Comparison of ENCODE assay signal across 24 mouse cellular contexts in genomic region chr1:38547685-38548084, GRCm38 (mm10).
DNase-seq lines count a peak whose midpoint lies in the region; ATAC-seq and TF ChIP-seq lines count a peak whose summit lies in the region.
"Had no signal": no experiment of that assay in that cellular context is flagged by ENCODE, and none has a peak within 500 bp of the region (broad histone marks: within the 10 kb centered on the region; RNA-seq: fewer than 3 reads in every experiment).

No protein-coding gene starts in this region.

- intact Hi-C loops in heart, postnatal 10 days (cut with DNase I): no loop called here

- H3K9ac ChIP-seq in stomach, postnatal 0 days (ENCODE audit: low read length): no peak overlapping the region
- H3K9ac ChIP-seq: embryonic facial prominence, embryonic 13.5 days; forebrain, postnatal 0 days; hindbrain, embryonic 12.5 days; hindbrain, embryonic 15.5 days had no signal

- H3K36me3 ChIP-seq in heart, embryonic 10.5 days: no peaks in the 10 kb centered on the region
- H3K36me3 ChIP-seq in stomach, postnatal 0 days (ENCODE audit: control insufficient read depth, insufficient read depth, low read length): no peaks in the 10 kb centered on the region
- H3K36me3 ChIP-seq: embryonic facial prominence, embryonic 13.5 days; hindbrain, embryonic 12.5 days; hindbrain, embryonic 15.5 days had no signal

- peaks cover 57% of the 10 kb centered on the region for H3K4me1 ChIP-seq in heart, embryonic 10.5 days
- H3K4me1 ChIP-seq in stomach, postnatal 0 days (replicated peaks; ENCODE audit: control insufficient read depth, insufficient read depth): 0 out of 2 replicates have a peak, but pooled peaks cover 2% of the 10 kb centered on the region

- 0 out of 2 replicates have a peak overlapping the region, but pooled peaks have one; percentile 12 for H3K27ac ChIP-seq in heart, embryonic 10.5 days
- no peak overlapping the region for H3K27ac ChIP-seq in stomach, postnatal 0 days (replicated peaks)
- H3K27ac ChIP-seq: embryonic facial prominence, embryonic 13.5 days; heart, adult 2 months; hindbrain, embryonic 15.5 days had no signal

- no peaks in the 10 kb centered on the region for H3K27me3 ChIP-seq in heart, embryonic 10.5 days (ENCODE audit: insufficient read depth, poor library complexity, severe bottlenecking)
- H3K27me3 ChIP-seq in stomach, postnatal 0 days (ENCODE audit: control insufficient read depth, insufficient read depth, low read length): no peaks in the 10 kb centered on the region
- H3K27me3 ChIP-seq: embryonic facial prominence, embryonic 13.5 days; hindbrain, embryonic 12.5 days; hindbrain, embryonic 15.5 days had no signal

- H3K4me3 ChIP-seq in heart, embryonic 10.5 days: no peak overlapping the region
- no peak overlapping the region for H3K4me3 ChIP-seq in stomach, postnatal 0 days (ENCODE audit: low read depth, low read length)
- H3K4me3 ChIP-seq: embryonic facial prominence, embryonic 13.5 days; heart, adult 2 months; hindbrain, embryonic 12.5 days; hindbrain, embryonic 15.5 days had no signal

- ATAC-seq in stomach, postnatal 0 days (ENCODE audit: low FRiP score, low TSS enrichment): 0 out of 2 replicates have a peak, but pooled peaks have one; percentile 18
- ATAC-seq in inflammation-experienced regulatory T-cells, adult 6 months: no peak
- ATAC-seq: forebrain, embryonic 14.5 days; forebrain, postnatal 0 days; intestine, embryonic 16.5 days had no signal

- no peak for TF ChIP-seq CTCF in stomach, postnatal 0 days (IDR thresholded peaks at IDR 0.05; ENCODE audit: low read depth)

- H3K4me2 ChIP-seq in stomach, postnatal 0 days (replicated peaks; ENCODE audit: low read depth): no peak overlapping the region
- H3K4me2 ChIP-seq: embryonic facial prominence, embryonic 13.5 days; heart, embryonic 11.5 days; hindbrain, embryonic 12.5 days; hindbrain, embryonic 15.5 days had no signal

- WGBS in heart, embryonic 10.5 days: 80% methylated on average over 9 of the region's 9 CpGs
- WGBS in stomach, postnatal 0 days: 83% methylated on average over 9 of the region's 9 CpGs

- DNase-seq in heart, embryonic 10.5 days (ENCODE audit: low spot score): no peak
- DNase-seq in heart, postnatal 10 days: no peak
- DNase-seq in 3T3-L1 (ENCODE audit: low read depth, low spot score) (peak; percentile 60), 416B (ENCODE audit: low read depth) (peak; percentile 31)
- DNase-seq in stomach, postnatal 0 days (ENCODE audit: low spot score): no peak
- DNase-seq: adrenal gland, adult 2 months; adrenal gland, postnatal 14 days; B cell, adult 2 months; cerebellum, adult 11 months; cerebellum, adult 2 months; cerebellum, adult 9-11 months; cerebellum, postnatal 25 days; forebrain, postnatal 0 days; gastrocnemius, postnatal 25 days; heart, adult 2 months; heart, postnatal 4 days; kidney, adult 18-20 months had no signal

- H3K9me3 ChIP-seq in heart, embryonic 10.5 days: no peaks in the 10 kb centered on the region
- H3K9me3 ChIP-seq in stomach, postnatal 0 days (ENCODE audit: control insufficient read depth, low read length): no peaks in the 10 kb centered on the region
- H3K9me3 ChIP-seq: embryonic facial prominence, embryonic 13.5 days; hindbrain, embryonic 12.5 days; hindbrain, embryonic 15.5 days had no signal

- TF ChIP-seq EP300 in stomach, postnatal 0 days (optimal IDR thresholded peaks at IDR 0.05): no peak

Comparison
In these comparisons a context has a peak if more than half of its experiments do, and no peak if none do; other contexts are left out.
1. DNase-seq: peak in 3T3-L1 (single experiment) and 416B (single experiment); none in heart, embryonic 10.5 days (single experiment), heart, postnatal 10 days (0 of 2) and stomach, postnatal 0 days (single experiment).